Mouse (Mus musculus) forebrain, embryonic 16.5 days (tissue): ENCODE measurements around the gene Mrpl35. TPM values are rescaled to one million over a fixed set of nuclear protein-coding genes. Genes with fewer than 3 reads are reported as not detected.

ENCODE experiments used
- ATAC-seq: fragments of 200-750 bp; cut with Nextera tagmentation; 2 replicates; pipeline ENCODE4 v1.8.0; 2017; ENCODE audit warnings: mild to moderate bottlenecking, moderate library complexity
- H3K27ac ChIP-seq: fragments of 300-500 bp; sonication (generic); 2 replicates; pipeline ENCODE4 v1.5.1; 2014; ENCODE audit warnings: low read length, control low read depth
- H3K27me3 ChIP-seq: fragments of 300-500 bp; sonication (generic); replicated peaks from 2 replicates; pipeline ENCODE4 v1.6.1; 2014; ENCODE audit warnings: low read length; ENCODE audit not compliant: control insufficient read depth, insufficient read depth
- H3K36me3 ChIP-seq: fragments of 300-500 bp; sonication (generic); 2 replicates; pipeline ENCODE4 v1.6.1; 2014; ENCODE audit not compliant: control insufficient read depth, insufficient read depth
- H3K4me1 ChIP-seq: fragments of 300-500 bp; sonication (generic); replicated peaks from 2 replicates; pipeline ENCODE4 v1.6.1; 2014; ENCODE audit warnings: low read length; ENCODE audit not compliant: control insufficient read depth, insufficient read depth
- H3K4me2 ChIP-seq: fragments of 300-500 bp; sonication (generic); 2 replicates; pipeline ENCODE4 v1.6.1; 2014; ENCODE audit warnings: mild to moderate bottlenecking, low read length, control low read depth
- H3K4me3 ChIP-seq: fragments of 300-500 bp; sonication (generic); replicated peaks from 2 replicates; pipeline ENCODE4 v1.5.1; 2014; ENCODE audit warnings: mild to moderate bottlenecking, low read length, control low read depth
- H3K9ac ChIP-seq: fragments of 300-500 bp; sonication (generic); replicated peaks from 2 replicates; pipeline ENCODE4 v1.6.1; 2014; ENCODE audit warnings: low read depth, low read length, control low read depth
- H3K9me3 ChIP-seq: fragments of 300-500 bp; sonication (generic); 2 replicates; pipeline ENCODE4 v1.6.1; 2016; ENCODE audit warnings: low read length; ENCODE audit not compliant: control insufficient read depth
- WGBS: fragments of 180-500 bp; shearing (Covaris S2); extraction: QIAGEN DNeasy Blood & Tissue Kit; methylation state at CpG from one replicate; pipeline ENCODE4 v1.1.7; 2014; 5-methylcytosine and 5-hydroxymethylcytosine counted together
- polyA plus RNA-seq: library from polyadenylated mRNA; unstranded; fragments of >200 nt; fragmentation: Nextera tagmentation; extraction: Ambion mirVana; gene quantifications from 2 replicates; pipeline ENCODE4 v1.2.1, GENCODE M21; 2015

Gene Mrpl35
- polyA plus RNA-seq, 1 experiment from 2014 or later: 42.9 TPM

DNA sequence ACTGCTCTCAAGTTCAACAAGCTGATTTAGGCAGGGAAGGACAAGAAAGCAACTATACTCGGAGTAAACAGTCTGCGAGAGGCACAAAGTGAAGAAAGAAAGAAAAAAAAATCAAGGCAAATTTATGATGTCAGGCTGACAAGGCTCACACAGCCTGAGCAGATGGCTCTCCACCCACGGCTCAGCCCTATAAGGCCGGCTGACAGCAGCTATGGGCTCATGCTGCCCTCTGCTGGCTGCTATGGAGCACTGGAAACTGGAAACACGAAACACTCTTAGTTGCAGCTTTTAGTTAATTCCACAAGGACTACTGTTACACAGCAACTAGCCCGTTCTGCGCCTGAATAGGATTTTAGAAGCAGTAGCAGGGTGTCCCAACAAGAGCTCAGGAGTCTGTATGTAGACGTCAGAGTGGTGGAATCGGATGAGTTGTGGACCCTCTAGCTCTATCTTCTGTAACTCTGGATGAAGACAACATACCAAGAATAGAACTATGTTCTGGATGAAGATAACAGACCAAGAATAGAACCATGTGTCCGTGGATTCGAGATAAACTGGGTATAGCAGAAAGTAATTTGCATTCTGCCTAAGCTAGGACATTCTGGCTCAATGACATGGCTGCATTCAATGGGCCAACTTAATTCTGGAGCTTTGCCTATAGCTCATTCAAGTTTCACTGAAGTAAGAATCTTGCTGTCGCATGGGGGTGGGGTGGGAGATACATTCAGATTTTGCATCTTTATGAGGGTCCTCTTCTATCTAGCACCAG lies 22.5 kb downstream of the Mrpl35 start:
- H3K9ac ChIP-seq: 0 out of 2 replicates have a peak overlapping the region, but pooled peaks have one; percentile 9
- WGBS: 28% methylated on average over 12 of the region's 12 CpGs

DNA sequence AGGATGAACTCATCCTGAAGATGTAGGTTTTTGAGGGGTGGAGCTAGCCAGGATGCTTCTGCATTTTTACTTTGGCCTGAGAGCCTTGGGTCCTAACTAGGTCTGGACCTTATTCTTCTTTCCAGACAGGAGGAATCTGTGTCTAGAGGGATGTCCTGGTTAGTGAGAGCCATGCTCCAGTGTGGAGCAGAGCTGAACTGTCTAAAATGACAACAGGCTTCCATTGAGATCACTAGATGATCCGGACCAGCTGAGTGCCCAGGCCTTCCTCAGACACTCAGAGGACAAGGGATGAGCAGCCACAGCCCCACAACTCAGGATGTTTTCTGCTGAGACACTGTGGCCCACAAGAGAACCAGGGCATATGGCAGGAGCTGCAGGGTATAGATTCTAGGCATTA lies 23.2 kb downstream of the Mrpl35 start:
- 0 out of 2 replicates have a peak overlapping the region, but pooled peaks have one; percentile 9 for H3K9ac ChIP-seq
- 88% methylated on average over 1 of the region's 1 CpGs for WGBS
- H3K27me3 ChIP-seq: no peaks in the 10 kb centered on the region
- peaks cover 4% of the 10 kb centered on the region for H3K4me1 ChIP-seq
- H3K4me2 ChIP-seq: no peak overlapping the region
- H3K36me3 ChIP-seq: no peaks in the 10 kb centered on the region
- H3K4me3 ChIP-seq: no peak overlapping the region
- peak overlapping the region; percentile 77 for H3K27ac ChIP-seq
- no peaks in the 10 kb centered on the region for H3K9me3 ChIP-seq
- ATAC-seq: no peak; the same call in 1 of the 2 replicates

More for the DNA sequence above, 22.5 kb downstream of the Mrpl35 start:
- Histone ChIP-seq H3K36me3 (no peaks in the 10 kb centered on the region), H3K4me3 (no peak overlapping the region), H3K27me3 (no peaks in the 10 kb centered on the region), H3K4me2 (no peak overlapping the region), H3K27ac (peak overlapping the region; percentile 77), H3K4me1 (peaks cover 4% of the 10 kb centered on the region), H3K9me3 (no peaks in the 10 kb centered on the region)
- peak; percentile 95 for ATAC-seq

DNA sequence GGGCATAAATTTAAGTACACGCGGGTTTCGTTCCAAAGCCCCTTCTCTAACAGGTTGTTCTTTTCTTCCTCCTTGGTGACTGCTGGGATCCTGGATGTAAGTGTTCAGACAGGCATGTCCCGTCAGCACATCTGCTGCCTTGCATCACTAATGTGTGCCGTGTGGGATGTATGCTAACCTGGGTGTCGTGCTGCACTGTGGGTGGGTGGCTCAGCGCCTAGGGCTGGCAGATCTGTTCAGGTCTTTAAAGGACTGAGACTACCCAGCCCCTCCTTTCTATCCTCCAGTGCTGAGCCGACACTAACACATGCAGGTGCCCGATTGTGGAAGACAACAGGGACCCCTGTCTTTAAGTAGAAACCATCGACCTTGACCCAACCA lies 25.1 kb downstream of the Mrpl35 start:
- Histone ChIP-seq H3K4me3 (no peak overlapping the region), H3K9me3 (no peaks in the 10 kb centered on the region), H3K27ac (no peak overlapping the region), H3K36me3 (peaks cover 3% of the 10 kb centered on the region; the same call in 1 of the 2 replicates), H3K4me1 (peaks cover 4% of the 10 kb centered on the region), H3K27me3 (no peaks in the 10 kb centered on the region), H3K4me2 (no peak overlapping the region), H3K9ac (no peak overlapping the region)
- 71% methylated on average over 10 of the region's 10 CpGs for WGBS
- no peak for ATAC-seq

DNA sequence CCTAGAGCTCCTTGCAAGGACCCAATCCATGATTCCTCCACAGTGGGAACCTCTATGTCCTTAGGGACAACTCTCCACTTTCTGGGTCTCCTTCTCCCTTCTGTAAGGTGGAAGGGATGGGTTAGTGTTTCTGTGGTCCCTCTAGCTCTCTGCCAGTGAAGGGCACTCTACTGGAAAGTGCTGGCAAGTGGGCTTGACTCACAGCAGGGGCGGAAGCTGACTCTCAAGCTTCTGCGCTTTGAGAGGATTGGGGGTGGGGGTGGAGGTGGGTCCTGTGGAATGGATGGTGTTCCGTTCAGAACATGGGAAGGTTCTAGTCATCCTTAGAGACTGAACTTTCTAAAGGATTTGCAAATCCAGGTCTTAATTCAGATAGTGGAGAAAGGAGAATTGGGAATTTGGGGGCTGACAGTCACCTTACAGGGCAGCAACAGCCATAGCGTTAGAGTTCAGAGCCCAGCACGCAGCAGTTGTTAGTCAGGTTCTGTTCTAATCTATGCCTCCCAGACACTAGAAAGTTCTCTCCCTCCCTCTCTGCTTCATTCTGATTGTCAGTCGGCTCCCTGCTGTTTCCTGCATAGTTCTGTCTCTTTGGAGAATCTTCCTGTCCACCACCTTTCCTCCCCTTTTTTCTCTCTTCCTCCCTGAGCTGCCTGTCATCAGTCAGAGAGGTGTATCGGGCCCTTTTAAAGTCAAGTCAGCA lies 25.6 kb downstream of the Mrpl35 start:
- Histone ChIP-seq H3K4me1 (peaks cover 4% of the 10 kb centered on the region), H3K36me3 (peaks cover 6% of the 10 kb centered on the region; the same call in 1 of the 2 replicates), H3K4me3 (no peak overlapping the region), H3K27me3 (no peaks in the 10 kb centered on the region), H3K9ac (no peak overlapping the region), H3K9me3 (no peaks in the 10 kb centered on the region), H3K27ac (no peak overlapping the region), H3K4me2 (no peak overlapping the region)
- ATAC-seq: no peak
- 72% methylated on average over 7 of the region's 7 CpGs for WGBS

DNA sequence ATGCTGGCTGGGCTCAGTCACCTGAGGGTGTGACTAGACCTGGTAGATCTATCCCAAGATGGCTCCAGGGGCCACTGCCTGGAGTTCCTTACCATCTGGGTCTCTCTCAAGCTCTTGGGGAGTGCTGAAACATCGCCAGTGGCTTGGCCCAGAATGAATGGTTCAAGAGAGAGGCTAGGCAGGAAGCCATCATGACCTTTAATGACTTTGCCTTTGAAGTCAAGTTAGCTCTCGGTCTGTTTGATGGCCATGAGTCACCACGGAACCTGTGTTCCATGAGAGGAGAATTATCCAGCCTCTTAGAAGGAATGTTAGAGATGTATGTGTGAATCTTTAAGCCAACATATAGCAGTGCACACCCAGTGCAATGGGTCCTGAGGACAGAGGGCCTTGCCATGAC lies 27.4 kb downstream of the Mrpl35 start:
- H3K4me3 ChIP-seq: no peak overlapping the region
- no peak overlapping the region for H3K4me2 ChIP-seq
- H3K9ac ChIP-seq: no peak overlapping the region
- H3K4me1 ChIP-seq: peaks cover 4% of the 10 kb centered on the region
- WGBS: 82% methylated on average over 3 of the region's 3 CpGs
- H3K27ac ChIP-seq: no peak overlapping the region
- no peaks in the 10 kb centered on the region for H3K27me3 ChIP-seq
- no peaks in the 10 kb centered on the region for H3K9me3 ChIP-seq
- ATAC-seq: no peak
- peaks cover 8% of the 10 kb centered on the region; the same call in 1 of the 2 replicates for H3K36me3 ChIP-seq

DNA sequence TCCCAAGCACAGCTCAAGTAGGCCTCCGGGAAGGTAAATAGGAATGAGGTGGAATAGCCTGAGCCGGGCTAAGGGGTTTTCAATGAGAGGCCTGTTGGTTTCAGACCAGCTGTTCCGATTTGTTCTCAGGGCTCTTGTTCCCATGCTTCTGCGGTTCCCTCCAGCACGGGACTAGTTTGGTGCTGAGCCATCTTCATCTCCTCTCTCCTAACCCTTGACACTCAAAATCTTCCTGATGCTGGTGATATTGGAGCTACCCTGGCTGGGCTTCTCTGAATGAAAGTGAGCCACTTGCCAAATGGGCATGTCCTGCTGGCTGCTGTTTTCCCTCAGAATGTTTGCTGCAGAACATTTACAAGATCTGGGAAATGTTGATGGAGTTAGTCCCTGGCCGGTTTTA lies 35.0 kb downstream of the Mrpl35 start:
- no peaks in the 10 kb centered on the region for H3K4me1 ChIP-seq
- no peak overlapping the region for H3K4me2 ChIP-seq
- H3K27me3 ChIP-seq: no peaks in the 10 kb centered on the region
- WGBS: 85% methylated on average over 6 of the region's 6 CpGs
- no peak overlapping the region for H3K9ac ChIP-seq
- H3K27ac ChIP-seq: no peak overlapping the region
- no peak for ATAC-seq
- H3K4me3 ChIP-seq: no peak overlapping the region
- H3K36me3 ChIP-seq: peaks cover 7% of the 10 kb centered on the region; the same call in 1 of the 2 replicates
- H3K9me3 ChIP-seq: no peaks in the 10 kb centered on the region

DNA sequence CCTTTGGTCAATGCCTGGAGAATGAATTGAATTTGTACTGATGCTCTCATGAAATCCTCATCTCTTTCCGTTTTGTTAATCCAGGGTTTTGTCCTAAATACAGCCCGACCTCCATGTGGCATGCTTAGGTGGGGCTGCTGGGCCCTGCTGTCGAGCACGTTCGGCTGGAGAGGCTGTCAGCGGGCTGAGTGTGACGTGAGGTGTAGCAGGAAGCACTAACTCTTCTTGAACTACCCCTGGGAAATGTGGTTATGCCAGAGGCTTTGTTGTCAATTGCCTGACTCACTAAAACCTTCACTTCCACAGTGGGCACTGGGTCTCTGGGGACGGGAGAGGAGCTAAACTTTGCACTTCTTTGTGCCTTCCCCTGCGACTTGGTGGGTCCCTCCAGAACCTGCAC lies 38.4 kb downstream of the Mrpl35 start:
- no peaks in the 10 kb centered on the region for H3K27me3 ChIP-seq
- peaks cover 7% of the 10 kb centered on the region for H3K36me3 ChIP-seq
- no peaks in the 10 kb centered on the region for H3K4me1 ChIP-seq
- H3K27ac ChIP-seq: no peak overlapping the region
- no peaks in the 10 kb centered on the region for H3K9me3 ChIP-seq
- 87% methylated on average over 9 of the region's 9 CpGs for WGBS
- no peak overlapping the region for H3K4me2 ChIP-seq
- ATAC-seq: no peak
- H3K9ac ChIP-seq: no peak overlapping the region
- no peak overlapping the region for H3K4me3 ChIP-seq

DNA sequence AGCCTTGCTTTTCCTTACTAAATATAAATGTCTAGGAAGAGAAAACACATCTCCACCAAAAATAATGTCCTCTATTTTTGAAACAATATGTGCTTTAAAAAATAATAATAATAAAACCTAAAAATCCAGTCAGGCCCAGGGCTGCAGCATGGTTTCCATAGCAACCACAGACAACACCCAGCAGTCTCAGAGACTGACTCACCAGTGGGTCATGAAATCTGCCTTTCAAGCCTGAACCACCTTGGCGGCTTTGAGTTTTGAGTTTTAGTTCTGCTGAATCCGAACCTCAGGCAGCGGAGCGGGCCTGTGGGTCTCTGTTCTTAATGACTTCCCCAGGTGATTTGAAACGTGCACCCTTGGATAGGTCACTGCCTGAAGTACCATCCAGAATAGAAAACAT lies 43.6 kb downstream of the Mrpl35 start:
- Histone ChIP-seq H3K4me3 (no peak overlapping the region), H3K27me3 (no peaks in the 10 kb centered on the region), H3K27ac (no peak overlapping the region), H3K4me2 (no peak overlapping the region), H3K4me1 (no peaks in the 10 kb centered on the region), H3K36me3 (peaks cover 5% of the 10 kb centered on the region), H3K9me3 (no peaks in the 10 kb centered on the region), H3K9ac (no peak overlapping the region)
- WGBS: 92% methylated on average over 5 of the region's 5 CpGs
- ATAC-seq: no peak

DNA sequence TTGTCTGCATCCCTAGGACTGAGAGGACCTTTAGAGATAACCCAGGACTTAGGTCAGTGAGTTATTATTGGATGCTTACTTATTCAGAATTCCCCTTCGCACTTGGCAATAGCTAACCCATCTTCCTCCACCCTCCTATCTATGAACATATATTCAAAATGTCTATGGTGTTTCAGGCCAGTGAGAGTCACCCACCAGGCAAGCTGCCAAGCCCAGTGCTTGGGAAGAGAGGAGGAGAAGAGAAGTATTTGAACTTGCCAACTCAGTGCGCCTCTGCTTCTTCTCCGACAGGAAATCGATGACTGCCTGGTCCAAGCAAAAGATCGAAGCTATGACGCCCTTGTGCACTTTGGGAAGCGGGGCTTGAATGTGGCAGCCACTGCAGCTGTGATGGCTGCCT lies 46.3 kb downstream of the Mrpl35 start:
- no peaks in the 10 kb centered on the region for H3K27me3 ChIP-seq
- no peak overlapping the region for H3K4me2 ChIP-seq
- no peak for ATAC-seq
- no peak overlapping the region for H3K27ac ChIP-seq
- no peak overlapping the region for H3K4me3 ChIP-seq
- no peaks in the 10 kb centered on the region for H3K9me3 ChIP-seq
- peaks cover 5% of the 10 kb centered on the region for H3K36me3 ChIP-seq
- H3K9ac ChIP-seq: no peak overlapping the region
- no peaks in the 10 kb centered on the region for H3K4me1 ChIP-seq
- 93% methylated on average over 7 of the region's 7 CpGs for WGBS
